Mouse (Mus musculus) thymus, postnatal 14 days (tissue): Measurements from ENCODE around the gene Dpep1.
"Not testable (repeated sequence)": the region's sequence is repeated elsewhere in the genome, so short reads cannot be mapped to it uniquely, and the experiment has no call there.

Experiments
- DNase-seq: peaks from one replicate; pipeline ENCODE4 v3.0.0; 2021

Dpep1 gene

GRCm38 (mm10) chr8:123185566-123186409, at the start of gene Dpep1:
Gene Dpep1 (plus strand): TSS chr8:123186242.
- no peak for DNase-seq

- no peak for DNase-seq
These were observed 49.8 kb upstream of the Dpep1 start for GRCm38 (mm10) chr8:123136287-123136686.

- no peak for DNase-seq
These were observed 48.4 kb upstream of the Dpep1 start for GRCm38 (mm10) chr8:123137645-123138077.

GRCm38 (mm10) chr8:123138741-123139140, 47.3 kb upstream of the Dpep1 start:
- no peak for DNase-seq

- no peak for DNase-seq
These were observed 44.1 kb upstream of the Dpep1 start for GRCm38 (mm10) chr8:123141741-123142462.

GRCm38 (mm10) chr8:123145279-123145678, 40.8 kb upstream of the Dpep1 start:
- DNase-seq = peak; percentile 20

GRCm38 (mm10) chr8:123146390-123146789, 39.7 kb upstream of the Dpep1 start:
- DNase-seq = no peak

- DNase-seq = no peak
These were observed 35.3 kb upstream of the Dpep1 start for GRCm38 (mm10) chr8:123150737-123151171.

- no peak for DNase-seq
These were observed 30.9 kb upstream of the Dpep1 start for GRCm38 (mm10) chr8:123155177-123155576.

GRCm38 (mm10) chr8:123156070-123156773, 29.8 kb upstream of the Dpep1 start:
- no peak for DNase-seq

- no peak for DNase-seq
These were observed 28.1 kb upstream of the Dpep1 start, which contains the start of gene Sult5a1 for GRCm38 (mm10) chr8:123157888-123158465. Gene Sult5a1 (minus strand): TSS chr8:123158315.

GRCm38 (mm10) chr8:123181391-123181790, 4.7 kb upstream of the Dpep1 start:
- no peak for DNase-seq

- DNase-seq = no peak
These were observed 2.0 kb downstream of the Dpep1 start for GRCm38 (mm10) chr8:123188006-123188405.

- DNase-seq = no peak
These were observed 2.8 kb downstream of the Dpep1 start for GRCm38 (mm10) chr8:123188841-123189240.

GRCm38 (mm10) chr8:123190678-123191077, 4.6 kb downstream of the Dpep1 start:
- peak; percentile 44 for DNase-seq

GRCm38 (mm10) chr8:123191908-123192307, 5.9 kb downstream of the Dpep1 start:
- DNase-seq = no peak

GRCm38 (mm10) chr8:123193771-123194170, 7.7 kb downstream of the Dpep1 start:
- DNase-seq = no peak

GRCm38 (mm10) chr8:123197016-123197415, 11.0 kb downstream of the Dpep1 start:
- DNase-seq = not testable (repeated sequence)

GRCm38 (mm10) chr8:123199864-123200263, 13.8 kb downstream of the Dpep1 start:
- no peak for DNase-seq

- peak; percentile 69 for DNase-seq
These were observed 16.2 kb downstream of the Dpep1 start for GRCm38 (mm10) chr8:123202288-123202687.

GRCm38 (mm10) chr8:123203571-123203970, 17.5 kb downstream of the Dpep1 start:
- DNase-seq = no peak

- no peak for DNase-seq
These were observed 25.8 kb downstream of the Dpep1 start for GRCm38 (mm10) chr8:123211876-123212275.
